Mouse (Mus musculus) thymus, adult 2 months (tissue): Measurements from ENCODE around the gene Olfr1415. TPM values are rescaled to one million over a fixed set of nuclear protein-coding genes. Genes with fewer than 3 reads are reported as not detected.

Experiments
- DNase-seq: peaks from one replicate; pipeline ENCODE4 v3.0.0; 2021
- H3K27ac ChIP-seq: fragments of 200-500 bp; 2 replicates; pipeline ENCODE4 v1.5.1; 2012; ENCODE audit warnings: low read length, control low read depth; ENCODE audit not compliant: control insufficient read depth, insufficient read depth
- H3K27me3 ChIP-seq: fragments of 200-500 bp; 2 replicates; pipeline ENCODE4 v1.6.1; 2012; ENCODE audit warnings: mild to moderate bottlenecking, low read length, moderate library complexity, mixed read lengths; ENCODE audit not compliant: control insufficient read depth, insufficient read depth
- H3K36me3 ChIP-seq: fragments of 200-500 bp; 2 replicates; pipeline ENCODE4 v1.6.1; 2012; ENCODE audit warnings: mild to moderate bottlenecking, low read length, moderate library complexity; ENCODE audit not compliant: control insufficient read depth, insufficient read depth
- H3K4me1 ChIP-seq: fragments of 200-500 bp; replicated peaks from 2 replicates; pipeline ENCODE4 v1.6.1; 2012; ENCODE audit warnings: low read length; ENCODE audit not compliant: control insufficient read depth, insufficient read depth
- H3K4me3 ChIP-seq: fragments of 200-500 bp; 2 replicates; pipeline ENCODE4 v1.5.1; 2012; ENCODE audit warnings: mild to moderate bottlenecking, low read length, control low read depth, moderate library complexity; ENCODE audit not compliant: control insufficient read depth, insufficient read depth
- CTCF ChIP-seq: fragments of 200-500 bp; IDR thresholded peaks from 2 replicates; pipeline ENCODE4 v1.5.1; 2012; ENCODE audit warnings: mild to moderate bottlenecking, control low read depth, low read length, moderate library complexity, borderline replicate concordance; ENCODE audit not compliant: control insufficient read depth, poor library complexity, insufficient read depth; ENCODE audit errors: extremely low read depth
- POLR2A ChIP-seq: fragments of 200-500 bp; IDR thresholded peaks from 2 replicates; pipeline ENCODE4 v1.6.1; 2012; ENCODE audit warnings: mild to moderate bottlenecking, low read length, control low read depth, moderate library complexity; ENCODE audit not compliant: control insufficient read depth, poor library complexity, insufficient read depth; ENCODE audit errors: extremely low read depth
- WGBS: fragments of 180-500 bp; shearing (Covaris S2); methylation state at CpG from one replicate; pipeline ENCODE4 v1.1.7; 2018; 5-methylcytosine and 5-hydroxymethylcytosine counted together
- polyA plus RNA-seq: library from polyadenylated mRNA; depleted of rRNA; stranded (reverse); fragments of >200 nt; gene quantifications from 2 replicates; pipeline ENCODE4 v1.2.3, GENCODE M21; 2012; rRNA removed

Gene Olfr1415
- not detected in 2 replicates for polyA plus RNA-seq

- 82% methylated on average over 2 of the region's 2 CpGs for WGBS
- H3K4me3 ChIP-seq = no peak within 1 kb of the TSS
- no peak within 1 kb of the TSS for H3K27ac ChIP-seq
- H3K36me3 ChIP-seq = no peaks in the 10 kb centered on the region
- DNase-seq = no peak
- H3K4me1 ChIP-seq = no peaks in the 10 kb centered on the region
- TF ChIP-seq CTCF (no peak), POLR2A (no peak)
- H3K27me3 ChIP-seq = no peaks in the 10 kb centered on the region
These were observed at the start of gene Olfr1415 for GRCm38 (mm10) chr1:92496001-92496400. Gene Olfr1415 (minus strand): TSS chr1:92496101.

- Histone ChIP-seq H3K27ac (no peak overlapping the region), H3K27me3 (no peaks in the 10 kb centered on the region), H3K4me1 (no peaks in the 10 kb centered on the region), H3K36me3 (no peaks in the 10 kb centered on the region), H3K4me3 (no peak overlapping the region)
- 59% methylated on average over 2 of the region's 2 CpGs for WGBS
- TF ChIP-seq CTCF = no peak
- DNase-seq = no peak
These were observed 43.2 kb upstream of the Olfr1415 start for GRCm38 (mm10) chr1:92539071-92539470.

- TF ChIP-seq POLR2A = no peak
- TF ChIP-seq CTCF = no peak
- Histone ChIP-seq H3K4me3 (no peak overlapping the region), H3K4me1 (no peaks in the 10 kb centered on the region), H3K36me3 (no peaks in the 10 kb centered on the region), H3K27ac (no peak overlapping the region), H3K27me3 (no peaks in the 10 kb centered on the region)
- DNase-seq = no peak
- 31% methylated on average over 5 of the region's 5 CpGs for WGBS
These were observed 41.1 kb upstream of the Olfr1415 start for GRCm38 (mm10) chr1:92536972-92537371.

GRCm38 (mm10) chr1:92523764-92524163 lies 27.9 kb upstream of the Olfr1415 start:
- no peak for DNase-seq
- H3K36me3 ChIP-seq = no peaks in the 10 kb centered on the region
- no peaks in the 10 kb centered on the region for H3K4me1 ChIP-seq
- no peaks in the 10 kb centered on the region for H3K27me3 ChIP-seq
- no peak overlapping the region for H3K4me3 ChIP-seq
- no peak overlapping the region for H3K27ac ChIP-seq
- 87% methylated on average over 3 of the region's 3 CpGs for WGBS
- no peak for TF ChIP-seq POLR2A
- TF ChIP-seq CTCF = no peak

- no peak overlapping the region for H3K4me3 ChIP-seq
- TF ChIP-seq CTCF (no peak), POLR2A (no peak)
- no peaks in the 10 kb centered on the region for H3K36me3 ChIP-seq
- peak; percentile 2 for DNase-seq
- no peaks in the 10 kb centered on the region for H3K27me3 ChIP-seq
- 19% methylated on average over 10 of the region's 10 CpGs for WGBS
- no peaks in the 10 kb centered on the region for H3K4me1 ChIP-seq
- no peak overlapping the region for H3K27ac ChIP-seq
These were observed 25.5 kb upstream of the Olfr1415 start for GRCm38 (mm10) chr1:92521376-92521775.

GRCm38 (mm10) chr1:92519046-92519445 lies 23.1 kb upstream of the Olfr1415 start:
- Histone ChIP-seq H3K27me3 (no peaks in the 10 kb centered on the region), H3K4me3 (no peak overlapping the region), H3K36me3 (no peaks in the 10 kb centered on the region), H3K27ac (no peak overlapping the region), H3K4me1 (no peaks in the 10 kb centered on the region)
- TF ChIP-seq POLR2A (no peak), CTCF (no peak)
- WGBS = 82% methylated on average over 6 of the region's 6 CpGs
- no peak for DNase-seq

GRCm38 (mm10) chr1:92518561-92518960 lies 22.7 kb upstream of the Olfr1415 start, which contains the start of gene Olfr1414:
Gene Olfr1414 (minus strand): TSS chr1:92518661.
- WGBS = 88% methylated on average over 3 of the region's 3 CpGs
- no peaks in the 10 kb centered on the region for H3K27me3 ChIP-seq
- H3K4me3 ChIP-seq = no peak within 1 kb of the TSS
- H3K36me3 ChIP-seq = no peaks in the 10 kb centered on the region
- no peak for DNase-seq
- TF ChIP-seq CTCF = no peak
- TF ChIP-seq POLR2A = no peak
- H3K27ac ChIP-seq = no peak within 1 kb of the TSS
- H3K4me1 ChIP-seq = no peaks in the 10 kb centered on the region
